Mouse (Mus musculus): ENCODE measurements around the gene Dock4. TPM values are rescaled to one million over a fixed set of nuclear protein-coding genes. Genes with fewer than 3 reads are reported as not detected.

Gene Dock4
- total and polyA plus RNA-seq, 2 experiments from 2014 or later: 10.5 to 30.9 TPM

GRCm38 (mm10) chr12:40773091-40773490 lies 327.3 kb downstream of the Dock4 start:
- no peak for TF ChIP-seq CTCF (IDR thresholded peaks at IDR 0.05; ENCODE audit: low read depth)
- no peaks in the 10 kb centered on the region for H3K36me3 ChIP-seq (ENCODE audit: insufficient read depth)
- no peak overlapping the region for H3K27ac ChIP-seq (ENCODE audit: low read depth, low read length)
- no peak overlapping the region for H3K9ac ChIP-seq
- H3K27me3 ChIP-seq (ENCODE audit: insufficient read depth, low read length): no peaks in the 10 kb centered on the region
- no peak for ATAC-seq
- DNase-seq: no peak
- H3K9me3 ChIP-seq (ENCODE audit: low read length): no peaks in the 10 kb centered on the region
- no peak overlapping the region for H3K4me3 ChIP-seq (ENCODE audit: low read depth, low read length)
- 87% methylated on average over 1 of the region's 1 CpGs for WGBS
- no peaks in the 10 kb centered on the region for H3K4me1 ChIP-seq (ENCODE audit: insufficient read depth)
- H3K4me2 ChIP-seq (ENCODE audit: low read depth): no peak overlapping the region

- H3K27ac ChIP-seq (ENCODE audit: low read depth, low read length): no peak overlapping the region
- no peak overlapping the region for H3K4me2 ChIP-seq (ENCODE audit: low read depth)
- no peaks in the 10 kb centered on the region for H3K27me3 ChIP-seq (ENCODE audit: insufficient read depth, low read length)
- H3K4me1 ChIP-seq (ENCODE audit: insufficient read depth): no peaks in the 10 kb centered on the region
- WGBS: 91% methylated on average over 6 of the region's 6 CpGs
- H3K9me3 ChIP-seq (ENCODE audit: low read length): no peaks in the 10 kb centered on the region
- DNase-seq (no peak), ATAC-seq (no peak)
- no peak for TF ChIP-seq CTCF (IDR thresholded peaks at IDR 0.05; ENCODE audit: low read depth)
- no peak overlapping the region for H3K4me3 ChIP-seq (ENCODE audit: low read depth, low read length)
- H3K36me3 ChIP-seq (ENCODE audit: insufficient read depth): no peaks in the 10 kb centered on the region
- no peak overlapping the region for H3K9ac ChIP-seq
Observed at GRCm38 (mm10) chr12:40781554-40781953, 335.8 kb downstream of the Dock4 start.

GRCm38 (mm10) chr12:40788621-40789111 lies 342.9 kb downstream of the Dock4 start:
- 9% methylated on average over 3 of the region's 3 CpGs for WGBS
- no peak overlapping the region for H3K9ac ChIP-seq
- TF ChIP-seq CTCF (IDR thresholded peaks at IDR 0.05; ENCODE audit: low read depth): no peak

GRCm38 (mm10) chr12:40789379-40790361 lies 343.9 kb downstream of the Dock4 start:
- no peaks in the 10 kb centered on the region for H3K9me3 ChIP-seq (ENCODE audit: low read length)
- peak; percentile 49; the same call in 1 of the 2 replicates for ATAC-seq
- no peak overlapping the region for H3K4me3 ChIP-seq (ENCODE audit: low read depth, low read length)
- H3K4me2 ChIP-seq (ENCODE audit: low read depth): no peak overlapping the region
- H3K36me3 ChIP-seq (ENCODE audit: insufficient read depth): no peaks in the 10 kb centered on the region
- H3K27ac ChIP-seq (ENCODE audit: low read depth, low read length): no peak overlapping the region
- H3K4me1 ChIP-seq (ENCODE audit: insufficient read depth): peaks cover 6% of the 10 kb centered on the region
- no peak overlapping the region for H3K9ac ChIP-seq
- no peaks in the 10 kb centered on the region for H3K27me3 ChIP-seq (ENCODE audit: insufficient read depth, low read length)
- WGBS: 39% methylated on average over 10 of the region's 10 CpGs
- DNase-seq: no peak
- TF ChIP-seq CTCF (IDR thresholded peaks at IDR 0.05; ENCODE audit: low read depth): no peak

More at GRCm38 (mm10) chr12:40788621-40789111, 342.9 kb downstream of the Dock4 start:
- Histone ChIP-seq H3K36me3 (ENCODE audit: insufficient read depth) (no peaks in the 10 kb centered on the region), H3K4me2 (ENCODE audit: low read depth) (no peak overlapping the region), H3K4me3 (ENCODE audit: low read depth, low read length) (no peak overlapping the region), H3K4me1 (ENCODE audit: insufficient read depth) (peaks cover 4% of the 10 kb centered on the region; the same call in 1 of the 2 replicates), H3K27ac (ENCODE audit: low read depth, low read length) (no peak overlapping the region), H3K27me3 (ENCODE audit: insufficient read depth, low read length) (no peaks in the 10 kb centered on the region), H3K9me3 (ENCODE audit: low read length) (no peaks in the 10 kb centered on the region)
- no peak for ATAC-seq
- no peak for DNase-seq

GRCm38 (mm10) chr12:40791221-40791620 lies 345.5 kb downstream of the Dock4 start:
- Histone ChIP-seq H3K9ac (no peak overlapping the region), H3K4me2 (ENCODE audit: low read depth) (no peak overlapping the region), H3K27ac (ENCODE audit: low read depth, low read length) (no peak overlapping the region), H3K36me3 (ENCODE audit: insufficient read depth) (no peaks in the 10 kb centered on the region), H3K9me3 (ENCODE audit: low read length) (no peaks in the 10 kb centered on the region), H3K4me1 (ENCODE audit: insufficient read depth) (peaks cover 10% of the 10 kb centered on the region), H3K27me3 (ENCODE audit: insufficient read depth, low read length) (no peaks in the 10 kb centered on the region), H3K4me3 (ENCODE audit: low read depth, low read length) (no peak overlapping the region)
- TF ChIP-seq CTCF (IDR thresholded peaks at IDR 0.05; ENCODE audit: low read depth): no peak
- 22% methylated on average over 5 of the region's 5 CpGs for WGBS
- ATAC-seq: no peak
- no peak for DNase-seq

- no peak for TF ChIP-seq CTCF (IDR thresholded peaks at IDR 0.05; ENCODE audit: low read depth)
- Histone ChIP-seq H3K9me3 (ENCODE audit: low read length) (no peaks in the 10 kb centered on the region), H3K36me3 (ENCODE audit: insufficient read depth) (no peaks in the 10 kb centered on the region), H3K4me3 (ENCODE audit: low read depth, low read length) (no peak overlapping the region), H3K9ac (no peak overlapping the region; the same call in 1 of the 2 replicates), H3K27me3 (ENCODE audit: insufficient read depth, low read length) (no peaks in the 10 kb centered on the region), H3K4me2 (ENCODE audit: low read depth) (no peak overlapping the region), H3K27ac (ENCODE audit: low read depth, low read length) (no peak overlapping the region; the same call in 1 of the 2 replicates), H3K4me1 (ENCODE audit: insufficient read depth) (peaks cover 10% of the 10 kb centered on the region)
- DNase-seq (peak; percentile 59), ATAC-seq (peak; percentile 51)
- WGBS: 14% methylated on average over 10 of the region's 10 CpGs
Observed at GRCm38 (mm10) chr12:40792184-40792650, 346.5 kb downstream of the Dock4 start.

GRCm38 (mm10) chr12:40794066-40794465 lies 348.3 kb downstream of the Dock4 start:
- ATAC-seq: no peak
- Histone ChIP-seq H3K9ac (no peak overlapping the region), H3K27ac (ENCODE audit: low read depth, low read length) (no peak overlapping the region), H3K9me3 (ENCODE audit: low read length) (no peaks in the 10 kb centered on the region), H3K4me3 (ENCODE audit: low read depth, low read length) (no peak overlapping the region), H3K36me3 (ENCODE audit: insufficient read depth) (no peaks in the 10 kb centered on the region), H3K27me3 (ENCODE audit: insufficient read depth, low read length) (no peaks in the 10 kb centered on the region), H3K4me2 (ENCODE audit: low read depth) (no peak overlapping the region), H3K4me1 (ENCODE audit: insufficient read depth) (peaks cover 10% of the 10 kb centered on the region)
- 61% methylated on average over 11 of the region's 11 CpGs for WGBS
- TF ChIP-seq CTCF (IDR thresholded peaks at IDR 0.05; ENCODE audit: low read depth): no peak
- DNase-seq: no peak

Measured in forebrain, postnatal 0 days (tissue).